Mouse (Mus musculus): Measurements from ENCODE around the gene Entpd1.

GRCm38 (mm10) chr19:40733409-40733808 lies 121.2 kb downstream of the Entpd1 start:
- TF ChIP-seq CTCF (IDR thresholded peaks at IDR 0.05 in 2 of 3, conservative IDR thresholded peaks at IDR 0.05 in 1 of 3; ENCODE audit: control insufficient read depth in 1 of 3, insufficient read depth in 1 of 3, low read depth in 2 of 3, low read length in 3 of 3, poor library complexity in 1 of 3, severe bottlenecking in 1 of 3) (no peak), USF2 (IDR thresholded peaks at IDR 0.05; ENCODE audit: borderline replicate concordance in 1 of 2, insufficient read depth in 1 of 2, low read depth in 1 of 2, low read length in 2 of 2) (no peak), ZNF384 (IDR thresholded peaks at IDR 0.05; ENCODE audit: low read depth, low read length) (no peak), HCFC1 (IDR thresholded peaks at IDR 0.05; ENCODE audit: low read depth, low read length) (no peak), POLR2A (IDR thresholded peaks at IDR 0.05; ENCODE audit: control insufficient read depth in 1 of 2, insufficient read depth in 1 of 2, low read depth in 1 of 2, low read length in 2 of 2, poor library complexity in 1 of 2) (no peak), EP300 (IDR thresholded peaks at IDR 0.05; ENCODE audit: low read depth in 1 of 2, low read length in 2 of 2) (no peak), RAD21 (IDR thresholded peaks at IDR 0.05; ENCODE audit: low read depth, low read length) (no peak), MAFK (IDR thresholded peaks at IDR 0.05; ENCODE audit: borderline replicate concordance, low read depth, low read length) (no peak), MEF2A (IDR thresholded peaks at IDR 0.05; ENCODE audit: extremely low read depth, insufficient replicate concordance, low read depth, low read length, poor library complexity, severe bottlenecking) (no peak)
